Mouse (Mus musculus): ENCODE results near the gene Sept7.

DNA sequence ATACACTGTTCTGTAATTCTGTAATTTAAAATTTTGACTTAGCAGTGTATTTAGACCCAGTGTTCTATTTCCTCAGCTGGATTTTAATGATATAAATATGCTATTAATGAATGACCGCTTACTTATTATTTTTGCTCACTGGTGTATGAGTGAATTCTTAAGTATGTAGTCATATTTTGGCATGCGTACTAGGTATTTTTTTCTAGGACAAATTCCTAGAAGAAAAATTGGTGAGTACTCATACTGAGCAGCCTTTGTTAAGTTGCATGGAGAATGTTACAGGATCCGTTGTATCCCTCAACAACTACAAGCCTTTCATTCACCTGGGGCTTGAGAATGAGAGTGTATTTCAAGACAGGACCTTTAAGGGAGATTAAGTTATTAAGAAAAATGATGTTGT lies 10.0 kb upstream of the Sept7 start:
- TF ChIP-seq CTCF (IDR thresholded peaks at IDR 0.05; ENCODE audit: extremely low read depth, insufficient read length, insufficient replicate concordance, low read depth, low read length) = no peak
- TF ChIP-seq POLR2A (IDR thresholded peaks at IDR 0.05; ENCODE audit: low read depth, low read length) = no peak

All from small intestine, adult 2 months (tissue).